29 mouse cellular contexts compared by ENCODE assay signal in the genomic region with DNA sequence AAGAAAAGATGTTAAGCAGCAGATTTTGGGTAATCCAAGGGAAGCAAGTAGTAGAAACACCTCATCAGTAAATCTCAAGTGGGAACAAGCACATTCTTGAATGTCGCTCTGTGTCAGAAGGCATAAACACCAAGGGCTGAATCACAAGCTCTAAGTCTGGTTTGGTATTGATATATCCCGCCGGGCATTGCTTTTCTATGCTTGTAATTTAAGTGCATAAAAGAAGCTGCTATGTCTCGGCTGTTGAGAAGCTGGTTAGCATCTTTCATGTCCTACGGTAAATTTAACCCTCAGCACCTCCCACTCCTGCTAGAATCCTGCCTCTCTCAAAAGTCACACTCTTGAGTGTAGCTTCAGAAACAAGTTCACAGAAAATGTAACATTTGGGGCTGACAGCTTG.
A peak's percentile ranks its signal among the peaks of the same experiment; 100 is the strongest.
DNase-seq lines count a peak whose midpoint lies in the region; ATAC-seq and TF ChIP-seq lines count a peak whose summit lies in the region.
"Had no signal": no experiment of that assay in that cellular context is flagged by ENCODE, and none has a peak within 500 bp of the region (broad histone marks: within the 10 kb centered on the region; RNA-seq: fewer than 3 reads in every experiment).

No protein-coding gene starts in this region.

- no peaks in the 10 kb centered on the region for H3K27me3 ChIP-seq in limb, embryonic 13.5 days
- H3K27me3 ChIP-seq in limb, embryonic 10.5 days (ENCODE audit: low read depth, poor library complexity, severe bottlenecking): no peaks in the 10 kb centered on the region
- no peaks in the 10 kb centered on the region for H3K27me3 ChIP-seq in limb, embryonic 14.5 days (ENCODE audit: control insufficient read depth, insufficient read depth, low read length)
- H3K27me3 ChIP-seq: CH12.LX; embryonic facial prominence, embryonic 13.5 days; forebrain, embryonic 15.5 days; hindbrain, embryonic 13.5 days; limb, embryonic 12.5 days; liver, embryonic 12.5 days; midbrain, embryonic 13.5 days; stomach, embryonic 15.5 days had no signal

- 60% methylated on average over 5 of the region's 5 CpGs for WGBS in limb, embryonic 13.5 days
- 84% methylated on average over 5 of the region's 5 CpGs for WGBS in limb, embryonic 10.5 days
- 62% methylated on average over 5 of the region's 5 CpGs for WGBS in limb, embryonic 14.5 days

- H3K4me1 ChIP-seq in limb, embryonic 13.5 days: no peaks in the 10 kb centered on the region
- H3K4me1 ChIP-seq in limb, embryonic 10.5 days: no peaks in the 10 kb centered on the region
- no peaks in the 10 kb centered on the region for H3K4me1 ChIP-seq in limb, embryonic 14.5 days (ENCODE audit: control insufficient read depth, insufficient read depth, low read length)
- H3K4me1 ChIP-seq: embryonic facial prominence, embryonic 13.5 days; forebrain, embryonic 10.5 days; forebrain, embryonic 15.5 days; hindbrain, embryonic 13.5 days; limb, embryonic 12.5 days; liver, embryonic 12.5 days; midbrain, embryonic 13.5 days; stomach, embryonic 15.5 days had no signal

- peak; percentile 1 for DNase-seq in embryo, embryonic 10.5 days (ENCODE audit: low spot score)
- DNase-seq in embryo, embryonic 9.5 days (ENCODE audit: extremely low spot score): no peak
- no peak for DNase-seq in limb, embryonic 10.5 days (ENCODE audit: low spot score)
- DNase-seq in left cerebral cortex, adult 8-10 months (ENCODE audit: low spot score in 2 of 2): peak; percentile 3 to 15
- peak; percentile 6 for DNase-seq in limb, embryonic 14.5 days (ENCODE audit: low spot score)
- no peak for DNase-seq in layer of hippocampus, adult 8-10 months (ENCODE audit: low spot score in 2 of 2)
- DNase-seq: adrenal gland, adult 8-10 months; gastrocnemius, postnatal 25 days; heart, adult 18-20 months; heart, postnatal 4 days; kidney, adult 8-10 months; kidney, postnatal 14 days; liver, postnatal 0 days; lung, postnatal 10 days; thymus, postnatal 14 days had no signal

- H3K36me3 ChIP-seq in limb, embryonic 13.5 days: no peaks in the 10 kb centered on the region
- no peaks in the 10 kb centered on the region for H3K36me3 ChIP-seq in limb, embryonic 10.5 days
- H3K36me3 ChIP-seq in limb, embryonic 14.5 days (ENCODE audit: control insufficient read depth, insufficient read depth, low read length): no peaks in the 10 kb centered on the region
- H3K36me3 ChIP-seq: embryonic facial prominence, embryonic 13.5 days; forebrain, embryonic 10.5 days; forebrain, embryonic 15.5 days; hindbrain, embryonic 13.5 days; limb, embryonic 12.5 days; liver, embryonic 12.5 days; midbrain, embryonic 13.5 days; stomach, embryonic 15.5 days had no signal

- no peak overlapping the region for H3K4me3 ChIP-seq in limb, embryonic 13.5 days
- H3K4me3 ChIP-seq in limb, embryonic 10.5 days: no peak overlapping the region
- H3K4me3 ChIP-seq in limb, embryonic 14.5 days (replicated peaks; ENCODE audit: low read length): no peak overlapping the region
- H3K4me3 ChIP-seq: embryonic facial prominence, embryonic 13.5 days; forebrain, embryonic 10.5 days; forebrain, embryonic 15.5 days; hindbrain, embryonic 13.5 days; limb, embryonic 12.5 days; liver, embryonic 12.5 days; midbrain, embryonic 13.5 days; stomach, embryonic 15.5 days had no signal

- no peak overlapping the region for H3K27ac ChIP-seq in limb, embryonic 13.5 days
- H3K27ac ChIP-seq in limb, embryonic 10.5 days: no peak overlapping the region
- no peak overlapping the region for H3K27ac ChIP-seq in limb, embryonic 14.5 days (replicated peaks; ENCODE audit: low read depth, low read length)
- H3K27ac ChIP-seq: embryonic facial prominence, embryonic 13.5 days; forebrain, embryonic 10.5 days; forebrain, embryonic 15.5 days; hindbrain, embryonic 13.5 days; limb, embryonic 12.5 days; liver, embryonic 12.5 days; macrophage; midbrain, embryonic 13.5 days; stomach, embryonic 15.5 days had no signal

- no peak overlapping the region for H3K9ac ChIP-seq in limb, embryonic 13.5 days
- H3K9ac ChIP-seq in limb, embryonic 14.5 days (ENCODE audit: low read depth, low read length, severe bottlenecking): no peak overlapping the region
- H3K9ac ChIP-seq: embryonic facial prominence, embryonic 13.5 days; forebrain, embryonic 15.5 days; hindbrain, embryonic 13.5 days; limb, embryonic 12.5 days; liver, embryonic 12.5 days; liver, postnatal 0 days; midbrain, embryonic 13.5 days; stomach, embryonic 15.5 days had no signal

- peak; percentile 64; the same call in 1 of the 2 replicates for ATAC-seq in limb, embryonic 13.5 days (ENCODE audit: low FRiP score, low read depth)
- ATAC-seq in limb, embryonic 14.5 days (ENCODE audit: low FRiP score, low read depth): peak; percentile 55; the same call in 1 of the 2 replicates
- ATAC-seq in activated CD4-positive, CD25-positive, alpha-beta regulatory T cell, adult 4 months: no peak
- ATAC-seq: forebrain, embryonic 15.5 days; intestine, embryonic 16.5 days; liver, embryonic 12.5 days; liver, postnatal 0 days; midbrain, embryonic 13.5 days had no signal

- no peak overlapping the region for H3K4me2 ChIP-seq in limb, embryonic 13.5 days (replicated peaks)
- H3K4me2 ChIP-seq in limb, embryonic 14.5 days (replicated peaks; ENCODE audit: low read depth, low read length, severe bottlenecking): no peak overlapping the region
- H3K4me2 ChIP-seq: embryonic facial prominence, embryonic 13.5 days; forebrain, embryonic 15.5 days; heart, embryonic 11.5 days; hindbrain, embryonic 13.5 days; limb, embryonic 12.5 days; liver, embryonic 12.5 days; midbrain, embryonic 13.5 days; stomach, embryonic 15.5 days had no signal

- no peak for TF ChIP-seq POLR2A in limb, embryonic 14.5 days (IDR thresholded peaks at IDR 0.05; ENCODE audit: borderline replicate concordance, extremely low read depth, insufficient read depth, insufficient read length)

- H3K9me3 ChIP-seq in limb, embryonic 13.5 days: no peaks in the 10 kb centered on the region
- no peaks in the 10 kb centered on the region for H3K9me3 ChIP-seq in limb, embryonic 10.5 days (replicated peaks)
- no peaks in the 10 kb centered on the region for H3K9me3 ChIP-seq in limb, embryonic 14.5 days (ENCODE audit: control insufficient read depth, low read length)
- H3K9me3 ChIP-seq: embryonic facial prominence, embryonic 13.5 days; forebrain, embryonic 10.5 days; forebrain, embryonic 15.5 days; hindbrain, embryonic 13.5 days; limb, embryonic 12.5 days; liver, embryonic 12.5 days; midbrain, embryonic 13.5 days; stomach, embryonic 15.5 days had no signal

Comparison
In these comparisons a context has a peak if more than half of its experiments do, and no peak if none do; other contexts are left out.
1. DNase-seq: peak in embryo, embryonic 10.5 days (single experiment), left cerebral cortex, adult 8-10 months (2 of 2) and limb, embryonic 14.5 days (single experiment); none in embryo, embryonic 9.5 days (single experiment), limb, embryonic 10.5 days (single experiment) and layer of hippocampus, adult 8-10 months (0 of 2).